Mouse (Mus musculus): ENCODE measurements at regions not wholly inside any gene's neighbourhood (a gene's known extent, or its start where the extent isn't known, plus 50 kb on each side); places are given as distances from the start of the nearest gene placed in this dataset.

- 0 out of 2 replicates have a peak, but pooled peaks cover 5% of the 10 kb centered on the region for H3K4me1 ChIP-seq (replicated peaks; ENCODE audit: control insufficient read depth, insufficient read depth, low read length)
- H3K4me3 ChIP-seq (replicated peaks; ENCODE audit: low read length), result no peak overlapping the region
- H3K9ac ChIP-seq, result no peak overlapping the region
- H3K36me3 ChIP-seq (replicated peaks; ENCODE audit: control insufficient read depth, insufficient read depth), result no peaks in the 10 kb centered on the region
- no peak overlapping the region for H3K4me2 ChIP-seq (replicated peaks)
- H3K27ac ChIP-seq, result no peak overlapping the region
- no peaks in the 10 kb centered on the region for H3K27me3 ChIP-seq (ENCODE audit: control insufficient read depth, insufficient read depth, low read length)
- no peak for ATAC-seq (ENCODE audit: low FRiP score)
- no peaks in the 10 kb centered on the region for H3K9me3 ChIP-seq (ENCODE audit: control insufficient read depth, low read length)
- WGBS, result 75% methylated on average over 5 of the region's 5 CpGs
- no peak for DNase-seq (ENCODE audit: low spot score)
These were observed 71.2 kb downstream of the Tmem30b start for GRCm38 (mm10) chr12:73475020-73475419.

GRCm38 (mm10) chr12:73473111-73473510, 73.1 kb downstream of the Tmem30b start:
- no peak overlapping the region for H3K27ac ChIP-seq
- H3K4me1 ChIP-seq (replicated peaks; ENCODE audit: control insufficient read depth, insufficient read depth, low read length), result 0 out of 2 replicates have a peak, but pooled peaks cover 5% of the 10 kb centered on the region
- no peaks in the 10 kb centered on the region for H3K9me3 ChIP-seq (ENCODE audit: control insufficient read depth, low read length)
- no peak for DNase-seq (ENCODE audit: low spot score)
- no peaks in the 10 kb centered on the region for H3K36me3 ChIP-seq (replicated peaks; ENCODE audit: control insufficient read depth, insufficient read depth)
- H3K4me3 ChIP-seq (replicated peaks; ENCODE audit: low read length), result no peak overlapping the region
- H3K4me2 ChIP-seq (replicated peaks), result no peak overlapping the region
- 49% methylated on average over 4 of the region's 4 CpGs for WGBS
- no peak overlapping the region for H3K9ac ChIP-seq
- no peak for ATAC-seq (ENCODE audit: low FRiP score)
- H3K27me3 ChIP-seq (ENCODE audit: control insufficient read depth, insufficient read depth, low read length), result no peaks in the 10 kb centered on the region

GRCm38 (mm10) chr12:73471966-73472365, 74.2 kb downstream of the Tmem30b start:
- Histone ChIP-seq H3K4me2 (replicated peaks) (no peak overlapping the region), H3K4me3 (replicated peaks; ENCODE audit: low read length) (no peak overlapping the region), H3K9me3 (ENCODE audit: control insufficient read depth, low read length) (no peaks in the 10 kb centered on the region), H3K9ac (no peak overlapping the region), H3K27me3 (ENCODE audit: control insufficient read depth, insufficient read depth, low read length) (no peaks in the 10 kb centered on the region), H3K4me1 (replicated peaks; ENCODE audit: control insufficient read depth, insufficient read depth, low read length) (0 out of 2 replicates have a peak, but pooled peaks cover 5% of the 10 kb centered on the region), H3K27ac (no peak overlapping the region), H3K36me3 (replicated peaks; ENCODE audit: control insufficient read depth, insufficient read depth) (no peaks in the 10 kb centered on the region)
- no peak for ATAC-seq (ENCODE audit: low FRiP score)
- DNase-seq (ENCODE audit: low spot score), result no peak
- 74% methylated on average over 9 of the region's 9 CpGs for WGBS

GRCm38 (mm10) chr12:73466484-73466883, 79.7 kb downstream of the Tmem30b start:
- Histone ChIP-seq H3K9ac (no peak overlapping the region), H3K27ac (no peak overlapping the region), H3K36me3 (replicated peaks; ENCODE audit: control insufficient read depth, insufficient read depth) (no peaks in the 10 kb centered on the region), H3K9me3 (ENCODE audit: control insufficient read depth, low read length) (no peaks in the 10 kb centered on the region), H3K4me1 (replicated peaks; ENCODE audit: control insufficient read depth, insufficient read depth, low read length) (no peaks in the 10 kb centered on the region), H3K4me3 (replicated peaks; ENCODE audit: low read length) (no peak overlapping the region), H3K27me3 (ENCODE audit: control insufficient read depth, insufficient read depth, low read length) (no peaks in the 10 kb centered on the region), H3K4me2 (replicated peaks) (no peak overlapping the region)
- DNase-seq (ENCODE audit: low spot score), result no peak
- ATAC-seq (ENCODE audit: low FRiP score), result no peak
- WGBS, result 80% methylated on average over 7 of the region's 7 CpGs

DNA sequence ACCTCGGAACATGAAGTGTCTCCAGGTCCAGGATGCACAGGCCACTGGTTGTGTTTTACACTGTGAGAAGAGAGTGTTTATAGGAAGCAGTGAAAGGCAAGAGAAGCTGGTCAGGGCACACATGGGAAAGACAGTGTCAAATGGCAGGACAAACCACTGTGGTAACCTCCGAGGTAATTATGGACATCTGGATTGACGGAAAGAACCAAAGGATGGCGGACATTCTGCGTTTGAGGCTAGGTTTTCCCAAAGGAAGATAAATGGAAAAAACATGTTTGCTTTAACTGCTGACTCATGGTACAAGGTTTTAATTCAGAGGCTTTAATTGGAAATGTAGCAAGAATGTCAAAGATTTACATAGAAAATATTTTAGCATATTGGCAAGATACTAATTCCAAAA, 80.2 kb downstream of the Tmem30b start:
- DNase-seq (ENCODE audit: low spot score), result no peak
- Histone ChIP-seq H3K4me1 (replicated peaks; ENCODE audit: control insufficient read depth, insufficient read depth, low read length) (no peaks in the 10 kb centered on the region), H3K36me3 (replicated peaks; ENCODE audit: control insufficient read depth, insufficient read depth) (no peaks in the 10 kb centered on the region), H3K9me3 (ENCODE audit: control insufficient read depth, low read length) (no peaks in the 10 kb centered on the region), H3K27ac (no peak overlapping the region), H3K9ac (no peak overlapping the region), H3K4me3 (replicated peaks; ENCODE audit: low read length) (no peak overlapping the region), H3K27me3 (ENCODE audit: control insufficient read depth, insufficient read depth, low read length) (no peaks in the 10 kb centered on the region), H3K4me2 (replicated peaks) (no peak overlapping the region)
- ATAC-seq (ENCODE audit: low FRiP score), result no peak
- 81% methylated on average over 5 of the region's 5 CpGs for WGBS

GRCm38 (mm10) chr12:73464311-73464710, 81.9 kb downstream of the Tmem30b start:
- no peaks in the 10 kb centered on the region for H3K27me3 ChIP-seq (ENCODE audit: control insufficient read depth, insufficient read depth, low read length)
- H3K27ac ChIP-seq, result no peak overlapping the region
- no peak overlapping the region for H3K4me3 ChIP-seq (replicated peaks; ENCODE audit: low read length)
- 95% methylated on average over 5 of the region's 5 CpGs for WGBS
- no peaks in the 10 kb centered on the region for H3K36me3 ChIP-seq (replicated peaks; ENCODE audit: control insufficient read depth, insufficient read depth)
- DNase-seq (ENCODE audit: low spot score) (no peak), ATAC-seq (ENCODE audit: low FRiP score) (no peak)
- H3K9ac ChIP-seq, result no peak overlapping the region
- no peaks in the 10 kb centered on the region for H3K4me1 ChIP-seq (replicated peaks; ENCODE audit: control insufficient read depth, insufficient read depth, low read length)
- H3K4me2 ChIP-seq (replicated peaks), result no peak overlapping the region
- H3K9me3 ChIP-seq (ENCODE audit: control insufficient read depth, low read length), result no peaks in the 10 kb centered on the region

DNA sequence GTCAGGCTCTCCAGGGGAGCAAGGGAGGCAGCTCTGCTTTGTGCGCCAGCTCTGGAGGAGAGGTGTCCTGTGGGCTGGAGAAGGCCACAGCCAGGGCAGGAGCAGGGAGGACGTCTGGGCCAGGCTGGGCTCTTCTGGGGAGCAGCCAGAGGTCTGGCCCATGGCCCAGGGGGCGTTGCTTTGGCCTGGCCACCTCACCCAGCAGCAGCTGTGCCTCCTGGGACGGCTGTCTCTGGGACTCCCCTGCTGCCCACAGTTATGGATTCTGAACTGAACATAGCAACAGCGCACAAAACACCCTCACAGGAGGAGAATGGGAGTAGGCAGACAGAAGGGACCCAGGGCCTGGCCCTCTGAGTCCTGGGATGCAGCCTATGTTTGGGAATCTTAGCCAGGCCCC, 84.1 kb downstream of the Tmem30b start:
- no peaks in the 10 kb centered on the region for H3K36me3 ChIP-seq (replicated peaks; ENCODE audit: control insufficient read depth, insufficient read depth)
- no peaks in the 10 kb centered on the region for H3K27me3 ChIP-seq (ENCODE audit: control insufficient read depth, insufficient read depth, low read length)
- no peak overlapping the region for H3K4me2 ChIP-seq (replicated peaks)
- H3K9ac ChIP-seq, result no peak overlapping the region
- no peak overlapping the region for H3K27ac ChIP-seq
- WGBS, result 48% methylated on average over 5 of the region's 5 CpGs
- no peaks in the 10 kb centered on the region for H3K9me3 ChIP-seq (ENCODE audit: control insufficient read depth, low read length)
- H3K4me3 ChIP-seq (replicated peaks; ENCODE audit: low read length), result no peak overlapping the region
- no peak for ATAC-seq (ENCODE audit: low FRiP score)
- H3K4me1 ChIP-seq (replicated peaks; ENCODE audit: control insufficient read depth, insufficient read depth, low read length), result no peaks in the 10 kb centered on the region
- no peak for DNase-seq (ENCODE audit: low spot score)

DNA sequence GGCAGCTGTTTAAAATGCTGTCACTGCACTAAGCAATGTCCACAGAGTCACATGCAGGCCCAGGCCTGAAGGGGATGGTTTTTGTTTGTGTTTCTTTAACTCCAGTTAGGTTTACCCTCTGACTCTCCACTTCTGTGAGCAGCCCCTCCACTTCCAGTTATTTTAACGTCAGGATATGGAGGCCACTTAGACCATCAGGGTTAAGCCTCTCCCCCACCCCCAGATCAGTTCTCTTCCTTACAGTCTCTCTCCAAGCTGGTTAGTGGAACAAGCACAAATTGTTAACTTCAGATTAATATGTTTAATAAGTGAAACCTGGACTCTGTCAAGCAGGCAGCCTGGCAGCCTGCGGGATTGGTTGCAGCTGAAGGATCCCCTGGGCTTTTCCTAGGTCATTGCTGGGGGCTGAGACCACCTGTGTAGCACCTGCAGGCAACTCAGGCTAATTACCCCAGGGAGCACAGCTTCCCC, 85.9 kb downstream of the Tmem30b start:
- Histone ChIP-seq H3K36me3 (replicated peaks; ENCODE audit: control insufficient read depth, insufficient read depth) (no peaks in the 10 kb centered on the region), H3K4me1 (replicated peaks; ENCODE audit: control insufficient read depth, insufficient read depth, low read length) (no peaks in the 10 kb centered on the region), H3K27me3 (ENCODE audit: control insufficient read depth, insufficient read depth, low read length) (no peaks in the 10 kb centered on the region), H3K4me2 (replicated peaks) (no peak overlapping the region), H3K4me3 (replicated peaks; ENCODE audit: low read length) (no peak overlapping the region), H3K9me3 (ENCODE audit: control insufficient read depth, low read length) (no peaks in the 10 kb centered on the region), H3K9ac (no peak overlapping the region), H3K27ac (no peak overlapping the region)
- no peak for DNase-seq (ENCODE audit: low spot score)
- no peak for ATAC-seq (ENCODE audit: low FRiP score)
- WGBS, result 27% methylated on average over 2 of the region's 2 CpGs

- Histone ChIP-seq H3K27me3 (ENCODE audit: control insufficient read depth, insufficient read depth, low read length) (no peaks in the 10 kb centered on the region; the same call in 1 of the 2 replicates), H3K36me3 (replicated peaks; ENCODE audit: control insufficient read depth, insufficient read depth) (no peaks in the 10 kb centered on the region), H3K27ac (no peak overlapping the region), H3K9ac (no peak overlapping the region), H3K4me1 (replicated peaks; ENCODE audit: control insufficient read depth, insufficient read depth, low read length) (no peaks in the 10 kb centered on the region), H3K9me3 (ENCODE audit: control insufficient read depth, low read length) (no peaks in the 10 kb centered on the region), H3K4me2 (replicated peaks) (no peak overlapping the region), H3K4me3 (replicated peaks; ENCODE audit: low read length) (no peak overlapping the region)
- DNase-seq (ENCODE audit: low spot score), result no peak
- ATAC-seq (ENCODE audit: low FRiP score), result no peak
- 77% methylated on average over 3 of the region's 3 CpGs for WGBS
These were observed 94.9 kb downstream of the Tmem30b start for GRCm38 (mm10) chr12:73451257-73451656.

GRCm38 (mm10) chr12:73450541-73450940, 95.7 kb downstream of the Tmem30b start:
- ATAC-seq (ENCODE audit: low FRiP score), result no peak
- Histone ChIP-seq H3K27ac (no peak overlapping the region), H3K36me3 (replicated peaks; ENCODE audit: control insufficient read depth, insufficient read depth) (no peaks in the 10 kb centered on the region), H3K9ac (no peak overlapping the region), H3K4me1 (replicated peaks; ENCODE audit: control insufficient read depth, insufficient read depth, low read length) (no peaks in the 10 kb centered on the region), H3K4me2 (replicated peaks) (no peak overlapping the region), H3K27me3 (ENCODE audit: control insufficient read depth, insufficient read depth, low read length) (no peaks in the 10 kb centered on the region; the same call in 1 of the 2 replicates), H3K9me3 (ENCODE audit: control insufficient read depth, low read length) (no peaks in the 10 kb centered on the region), H3K4me3 (replicated peaks; ENCODE audit: low read length) (no peak overlapping the region)
- no peak for DNase-seq (ENCODE audit: low spot score)
- WGBS, result 85% methylated on average over 4 of the region's 4 CpGs

All from hindbrain, embryonic 14.5 days (tissue).